Mouse (Mus musculus) liver, embryonic 12.5 days (tissue): ENCODE data around the gene Ccdc8. TPM values are rescaled to one million over a fixed set of nuclear protein-coding genes. Genes with fewer than 3 reads are reported as not detected.

Experiments used
- ATAC-seq: fragments of 200-750 bp; cut with Nextera tagmentation; 2 replicates; pipeline ENCODE4 v1.8.0; 2017; ENCODE audit warnings: moderate number of reproducible peaks, mild to moderate bottlenecking, moderate library complexity
- H3K27ac ChIP-seq: fragments of 300-500 bp; sonication (generic); 2 replicates; pipeline ENCODE4 v1.5.1; 2016; ENCODE audit warnings: mild to moderate bottlenecking
- H3K27me3 ChIP-seq: fragments of 300-500 bp; sonication (generic); replicated peaks from 2 replicates; pipeline ENCODE4 v1.6.1; 2016; ENCODE audit warnings: mild to moderate bottlenecking, moderate library complexity
- H3K36me3 ChIP-seq: fragments of 300-500 bp; sonication (generic); 2 replicates; pipeline ENCODE4 v1.6.1; 2016; ENCODE audit warnings: mild to moderate bottlenecking, moderate library complexity
- H3K4me1 ChIP-seq: fragments of 300-500 bp; sonication (generic); 2 replicates; pipeline ENCODE4 v1.6.1; 2016
- H3K4me2 ChIP-seq: fragments of 300-500 bp; sonication (generic); 2 replicates; pipeline ENCODE4 v1.6.1; 2016; ENCODE audit warnings: mild to moderate bottlenecking, moderate library complexity
- H3K4me3 ChIP-seq: fragments of 300-500 bp; sonication (generic); 2 replicates; pipeline ENCODE4 v1.5.1; 2016; ENCODE audit warnings: mild to moderate bottlenecking, moderate library complexity
- H3K9ac ChIP-seq: fragments of 300-500 bp; sonication (generic); 2 replicates; pipeline ENCODE4 v1.6.1; 2016; ENCODE audit warnings: mild to moderate bottlenecking, moderate library complexity
- H3K9me3 ChIP-seq: fragments of 300-500 bp; sonication (generic); replicated peaks from 2 replicates; pipeline ENCODE4 v1.6.1; 2016; ENCODE audit warnings: mild to moderate bottlenecking, moderate library complexity
- WGBS: fragments of 180-500 bp; shearing (Covaris S2); methylation state at CpG from one replicate; pipeline ENCODE4 v1.1.7; 2016; ENCODE audit not compliant: insufficient replicate concordance; 5-methylcytosine and 5-hydroxymethylcytosine counted together
- polyA plus RNA-seq: library from polyadenylated mRNA; unstranded; fragments of >200 nt; fragmentation: Nextera tagmentation; extraction: Ambion mirVana; gene quantifications from 2 replicates; pipeline ENCODE4 v1.2.1, GENCODE M21; 2016

The Ccdc8 gene
- polyA plus RNA-seq, 1 experiment from 2014 or later, result 3.9 TPM

DNA sequence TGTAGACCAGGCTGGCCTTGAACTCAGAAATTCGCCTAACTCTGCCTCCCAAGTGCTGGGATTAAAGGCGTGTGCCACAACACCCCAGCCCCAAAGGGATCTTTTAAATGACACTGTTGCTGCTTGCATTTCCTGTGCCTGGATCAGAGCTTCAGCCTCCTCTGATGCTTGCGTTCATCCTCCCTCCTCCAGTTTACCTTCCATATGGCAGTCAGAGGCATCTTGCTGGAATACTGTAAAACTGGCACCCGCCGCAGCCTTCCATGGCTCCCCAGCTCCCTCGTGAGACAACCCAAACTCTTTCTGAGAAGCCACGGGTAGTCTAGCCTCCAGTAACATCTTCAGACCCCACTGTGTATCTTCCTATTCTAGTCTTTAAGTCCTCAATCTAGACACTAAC is 36.4 kb downstream of the Ccdc8 start:
- H3K27ac ChIP-seq, result 0 out of 2 replicates have a peak overlapping the region, but pooled peaks have one; percentile 16
- H3K4me2 ChIP-seq, result no peak overlapping the region
- ATAC-seq, result no peak

DNA sequence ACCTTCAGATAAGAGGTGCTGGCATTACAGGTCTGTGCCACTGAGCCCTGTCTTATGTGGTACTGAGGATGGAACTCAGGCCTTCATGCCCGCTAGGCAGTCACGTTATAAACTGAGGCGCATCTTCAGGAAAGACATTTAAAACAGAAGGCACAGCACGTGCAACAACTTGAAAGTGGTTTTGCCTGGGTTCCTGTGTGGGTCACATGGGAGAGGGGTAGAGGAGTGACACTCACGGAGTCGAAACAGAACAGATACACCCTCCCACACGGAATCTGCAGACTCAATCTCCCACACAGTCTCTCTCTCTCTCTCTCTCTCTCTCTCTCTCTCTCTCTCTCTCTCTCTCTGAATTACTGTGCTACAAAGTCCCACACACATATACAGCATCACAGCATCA is 37.7 kb downstream of the Ccdc8 start:
- Histone ChIP-seq H3K27ac (no peak overlapping the region), H3K36me3 (peaks cover 48% of the 10 kb centered on the region), H3K4me3 (no peak overlapping the region), H3K4me2 (no peak overlapping the region), H3K27me3 (no peaks in the 10 kb centered on the region), H3K9ac (no peak overlapping the region), H3K4me1 (peaks cover 28% of the 10 kb centered on the region), H3K9me3 (no peaks in the 10 kb centered on the region)
- no peak for ATAC-seq
- WGBS, result 74% methylated on average over 7 of the region's 7 CpGs

More for the DNA sequence above, 36.4 kb downstream of the Ccdc8 start:
- no peak overlapping the region for H3K9ac ChIP-seq
- H3K27me3 ChIP-seq, result no peaks in the 10 kb centered on the region
- 78% methylated on average over 7 of the region's 7 CpGs for WGBS
- H3K4me3 ChIP-seq, result no peak overlapping the region
- peaks cover 41% of the 10 kb centered on the region for H3K4me1 ChIP-seq
- H3K9me3 ChIP-seq, result no peaks in the 10 kb centered on the region
- peaks cover 48% of the 10 kb centered on the region for H3K36me3 ChIP-seq

DNA sequence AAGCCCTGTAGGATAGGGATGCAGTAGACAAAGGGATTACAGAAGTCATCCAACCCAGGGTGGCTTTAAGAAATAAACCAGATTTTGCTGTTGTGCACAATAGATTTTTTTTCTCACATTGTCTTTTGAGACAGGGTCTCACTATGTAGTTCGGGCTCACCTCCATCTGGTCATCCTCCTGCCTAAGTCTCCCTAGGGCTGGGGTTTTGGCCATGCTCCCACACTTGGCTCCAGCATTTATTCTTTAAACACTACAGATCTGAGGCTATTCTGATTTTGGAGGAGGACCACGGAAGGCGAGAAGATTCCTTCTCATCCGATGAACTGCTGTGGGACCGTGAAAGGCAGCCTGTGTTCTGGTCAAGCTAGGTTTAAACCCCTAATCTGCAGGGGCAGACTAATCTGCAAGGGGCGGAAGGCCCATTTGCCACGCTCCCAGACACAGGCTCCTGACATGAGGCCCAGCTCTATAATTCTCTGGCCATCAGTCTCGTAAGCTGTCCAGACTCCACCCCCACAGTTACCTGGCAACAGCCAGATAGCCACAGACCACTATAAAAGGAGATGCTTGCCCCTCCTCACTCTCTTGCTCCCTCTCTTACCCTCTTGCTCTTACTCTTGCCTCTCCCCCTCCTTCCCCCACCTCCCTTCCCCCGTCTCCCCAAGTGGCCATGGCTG is 45.6 kb downstream of the Ccdc8 start:
- Histone ChIP-seq H3K27ac (no peak overlapping the region), H3K9ac (no peak overlapping the region), H3K4me1 (no peaks in the 10 kb centered on the region), H3K27me3 (no peaks in the 10 kb centered on the region), H3K4me3 (no peak overlapping the region), H3K4me2 (no peak overlapping the region), H3K9me3 (no peaks in the 10 kb centered on the region), H3K36me3 (peaks cover 93% of the 10 kb centered on the region)
- 83% methylated on average over 9 of the region's 9 CpGs for WGBS
- no peak for ATAC-seq

DNA sequence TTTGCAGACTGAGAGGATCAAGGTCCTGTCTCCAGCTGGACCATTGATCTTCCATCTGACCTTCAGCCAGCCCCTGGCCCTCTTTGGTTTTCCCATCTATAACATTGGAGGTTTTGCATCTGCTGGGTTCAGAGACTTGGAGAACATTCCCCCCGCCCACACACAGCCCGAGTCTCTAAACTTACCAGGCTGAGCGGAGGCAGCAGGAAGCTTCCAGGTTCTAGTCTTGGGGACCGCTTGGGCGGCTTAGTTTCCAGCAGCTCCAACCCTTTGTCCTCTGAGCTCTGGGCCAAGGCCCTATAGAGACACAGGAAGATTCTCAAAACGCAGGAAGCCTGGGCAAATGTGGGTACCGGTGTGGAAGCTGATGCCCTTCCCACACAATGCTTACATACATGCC is 46.9 kb downstream of the Ccdc8 start:
- no peak for ATAC-seq
- WGBS, result 88% methylated on average over 7 of the region's 7 CpGs
- Histone ChIP-seq H3K27me3 (no peaks in the 10 kb centered on the region), H3K27ac (no peak overlapping the region), H3K4me2 (no peak overlapping the region), H3K9me3 (no peaks in the 10 kb centered on the region), H3K4me3 (no peak overlapping the region), H3K9ac (no peak overlapping the region), H3K4me1 (no peaks in the 10 kb centered on the region), H3K36me3 (peaks cover 93% of the 10 kb centered on the region)

DNA sequence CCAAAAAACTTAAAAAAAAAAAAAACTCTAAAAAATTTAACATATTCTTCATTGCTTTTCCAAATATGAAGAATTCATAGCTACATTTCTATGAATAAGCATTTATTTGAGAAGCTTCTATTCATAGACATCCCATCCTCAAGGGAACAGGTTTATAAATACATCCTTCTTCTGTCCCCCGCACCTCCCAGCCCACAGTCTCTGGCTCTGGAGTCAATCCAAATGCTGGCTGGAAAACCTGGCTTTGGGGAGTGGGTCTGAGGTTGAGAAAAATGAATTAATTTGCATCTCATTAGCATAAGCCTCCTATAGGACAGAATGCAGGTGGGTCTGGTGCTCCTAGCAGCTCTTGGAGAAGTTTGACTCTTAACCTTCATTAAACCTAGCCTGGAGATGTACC is 53.2 kb downstream of the Ccdc8 start:
- H3K4me2 ChIP-seq, result no peak overlapping the region
- H3K9ac ChIP-seq, result no peak overlapping the region
- no peak overlapping the region for H3K4me3 ChIP-seq
- no peak for ATAC-seq
- WGBS, result 93% methylated on average over 1 of the region's 1 CpGs
- H3K27ac ChIP-seq, result no peak overlapping the region
- no peaks in the 10 kb centered on the region for H3K9me3 ChIP-seq
- peaks cover 79% of the 10 kb centered on the region for H3K36me3 ChIP-seq
- H3K27me3 ChIP-seq, result no peaks in the 10 kb centered on the region
- peaks cover 13% of the 10 kb centered on the region for H3K4me1 ChIP-seq

Other genes with a start within 250 kb of the Ccdc8 start
- gene Slc1a5, start 211.4 kb upstream of the Ccdc8 start, polyA plus RNA-seq, result 127 and 128 TPM in 2 replicates
- gene Strn4, start 176.8 kb upstream of the Ccdc8 start, polyA plus RNA-seq, result 61.3 and 63.2 TPM in 2 replicates
- gene Fkrp, start 176.0 kb upstream of the Ccdc8 start, polyA plus RNA-seq, result 14.9 and 16.0 TPM in 2 replicates
- 4.4 and 4.7 TPM in 2 replicates for gene Prkd2, start 149.8 kb upstream of the Ccdc8 start, polyA plus RNA-seq
- gene Dact3, start 117.4 kb upstream of the Ccdc8 start, polyA plus RNA-seq, result 1.5 TPM in 2 replicates
- 0.80 and 1.7 TPM in 2 replicates for gene Gng8, start 100.9 kb upstream of the Ccdc8 start, polyA plus RNA-seq
- gene Ptgir, start 86.2 kb upstream of the Ccdc8 start, polyA plus RNA-seq, result 0.86 and 1.5 TPM in 2 replicates
- gene Calm3, start 68.6 kb upstream of the Ccdc8 start, polyA plus RNA-seq, result 91.2 and 94.4 TPM in 2 replicates
- 0.41 and 0.75 TPM in 2 replicates for gene Pnmal2, start 48.0 kb upstream of the Ccdc8 start, polyA plus RNA-seq
- gene Pnmal1, start 33.0 kb upstream of the Ccdc8 start, polyA plus RNA-seq, result 0.05 and 0.08 TPM in 2 replicates
- gene Gm42372, start 9.6 kb upstream of the Ccdc8 start, polyA plus RNA-seq, result 0.07 TPM in 2 replicates
- 70.3 and 75.2 TPM in 2 replicates for gene Ppp5c, start 35.2 kb downstream of the Ccdc8 start, polyA plus RNA-seq
- 21.1 and 22.6 TPM in 2 replicates for gene Hif3a, start 69.7 kb downstream of the Ccdc8 start, polyA plus RNA-seq
- 0.06 and 0.13 TPM in 2 replicates for gene Psg16, start 81.3 kb downstream of the Ccdc8 start, polyA plus RNA-seq
- gene Ceacam3, start 157.6 kb downstream of the Ccdc8 start, polyA plus RNA-seq, result not detected in 2 replicates
- gene Psg29, start 210.8 kb downstream of the Ccdc8 start, polyA plus RNA-seq, result not detected in 2 replicates